Mouse (Mus musculus): ENCODE measurements around the gene Kmt2b.

DNA sequence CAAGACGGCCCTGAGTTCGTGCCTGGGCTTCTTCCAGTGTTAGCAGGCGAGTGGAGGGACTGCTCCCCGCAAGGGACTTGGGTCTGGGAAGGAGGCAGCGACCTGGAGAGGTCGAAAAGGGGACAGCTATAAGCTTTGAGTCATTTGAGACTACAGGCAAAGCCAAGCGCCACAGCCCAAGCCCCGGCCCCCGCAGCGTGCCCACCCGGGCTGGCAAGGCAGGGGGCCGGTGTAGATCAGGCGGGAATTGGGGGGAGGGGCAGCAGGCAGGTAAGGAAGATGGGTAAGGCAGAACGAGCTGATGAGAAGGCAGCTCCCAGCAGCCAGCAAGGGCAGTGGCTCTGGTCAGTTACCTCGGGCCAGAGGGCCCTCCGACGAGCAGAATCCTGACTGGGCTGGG, 62.1 kb downstream of the Kmt2b start:
- TF ChIP-seq EP300 (optimal IDR thresholded peaks at IDR 0.05) (no peak), CTCF (IDR thresholded peaks at IDR 0.05; ENCODE audit: low read depth) (no peak)
